Mouse (Mus musculus): ENCODE data around the gene AU022252.

GRCm38 (mm10) chr4:119238661-119239060 is 6.1 kb upstream of the AU022252 start:
- TF ChIP-seq USF1 (IDR thresholded peaks at IDR 0.05; ENCODE audit: low read depth, low read length) (no peak), TCF12 (IDR thresholded peaks at IDR 0.05; ENCODE audit: low read depth, low read length) (no peak), ZC3H11A (IDR thresholded peaks at IDR 0.05; ENCODE audit: low read depth, low read length) (no peak), POLR2AphosphoS5 (IDR thresholded peaks at IDR 0.05; ENCODE audit: borderline replicate concordance, low read depth, low read length) (no peak), CHD1 (IDR thresholded peaks at IDR 0.05; ENCODE audit: low read depth, low read length) (no peak), POLR2A (IDR thresholded peaks at IDR 0.05; ENCODE audit: control insufficient read depth in 1 of 2, insufficient read depth in 1 of 2, low read depth in 1 of 2, low read length in 2 of 2, poor library complexity in 1 of 2) (no peak), EP300 (IDR thresholded peaks at IDR 0.05; ENCODE audit: low read depth in 1 of 2, low read length in 2 of 2) (no peak), TBP (IDR thresholded peaks at IDR 0.05; ENCODE audit: low read depth, low read length) (no peak), MAZ (IDR thresholded peaks at IDR 0.05; ENCODE audit: low read depth, low read length) (no peak), RCOR1 (IDR thresholded peaks at IDR 0.05; ENCODE audit: low read depth, low read length) (no peak), GATA1 (IDR thresholded peaks at IDR 0.05; ENCODE audit: low read depth, low read length) (no peak)

Measured in MEL (cell line).